In genomic region chr19:40639729-40640304, GRCm38 (mm10) we compare ENCODE assay signal across 20 mouse cellular contexts. TPM values are rescaled to one million over a fixed set of nuclear protein-coding genes. Genes with fewer than 3 reads are reported as not detected.
A peak's percentile ranks its signal among the peaks of the same experiment; 100 is the strongest.
DNase-seq lines count a peak whose midpoint lies in the region; ATAC-seq and TF ChIP-seq lines count a peak whose summit lies in the region.
"Had no signal": no experiment of that assay in that cellular context is flagged by ENCODE, and none has a peak within 500 bp of the region (broad histone marks: within the 10 kb centered on the region; RNA-seq: fewer than 3 reads in every experiment).

No protein-coding gene starts in this region.

- H3K27me3 ChIP-seq in lung, postnatal 0 days (replicated peaks; ENCODE audit: insufficient read depth, low read length): no peaks in the 10 kb centered on the region
- H3K27me3 ChIP-seq in forebrain, embryonic 10.5 days (ENCODE audit: poor library complexity, severe bottlenecking): no peaks in the 10 kb centered on the region
- H3K27me3 ChIP-seq: forebrain, embryonic 12.5 days; heart, embryonic 13.5 days; midbrain, embryonic 15.5 days; neural tube, embryonic 13.5 days had no signal

- no peak overlapping the region for H3K4me3 ChIP-seq in lung, postnatal 0 days (ENCODE audit: low read depth, low read length)
- no peak overlapping the region for H3K4me3 ChIP-seq in bone marrow macrophage, adult 2 months (ENCODE audit: insufficient read depth, low read length)
- H3K4me3 ChIP-seq in forebrain, embryonic 10.5 days: no peak overlapping the region
- H3K4me3 ChIP-seq: forebrain, embryonic 12.5 days; heart, embryonic 13.5 days; hindbrain, embryonic 10.5 days; midbrain, embryonic 15.5 days; neural tube, embryonic 13.5 days had no signal

- H3K4me2 ChIP-seq in lung, postnatal 0 days (replicated peaks; ENCODE audit: low read depth, low read length): no peak overlapping the region
- H3K4me2 ChIP-seq: forebrain, embryonic 12.5 days; heart, embryonic 13.5 days; midbrain, embryonic 15.5 days; neural tube, embryonic 13.5 days had no signal

- TF ChIP-seq EP300 in lung, postnatal 0 days (IDR thresholded peaks at IDR 0.05): no peak

- no peak overlapping the region for H3K27ac ChIP-seq in lung, postnatal 0 days (ENCODE audit: low read length)
- peak overlapping the region; percentile 99 for H3K27ac ChIP-seq in bone marrow macrophage, adult 2 months (ENCODE audit: insufficient read depth, low read depth, low read length)
- no peak overlapping the region for H3K27ac ChIP-seq in forebrain, embryonic 10.5 days
- H3K27ac ChIP-seq: forebrain, embryonic 12.5 days; heart, embryonic 13.5 days; hindbrain, embryonic 10.5 days; midbrain, embryonic 15.5 days; neural tube, embryonic 13.5 days had no signal

- H3K9ac ChIP-seq in lung, postnatal 0 days (replicated peaks; ENCODE audit: low read depth): no peak overlapping the region
- H3K9ac ChIP-seq: forebrain, embryonic 12.5 days; heart, embryonic 13.5 days; midbrain, embryonic 15.5 days; neural tube, embryonic 13.5 days had no signal

- TF ChIP-seq POLR2A in bone marrow macrophage, adult 2 months (IDR thresholded peaks at IDR 0.05; ENCODE audit: borderline replicate concordance, low read depth, low read length): no peak

- H3K4me1 ChIP-seq in lung, postnatal 0 days (ENCODE audit: insufficient read depth, low read depth, low read length): peaks cover 2% of the 10 kb centered on the region; the same call in 1 of the 2 replicates
- peaks cover 54% of the 10 kb centered on the region for H3K4me1 ChIP-seq in bone marrow macrophage, adult 2 months (ENCODE audit: control insufficient read depth, insufficient read depth, low read length)
- H3K4me1 ChIP-seq in forebrain, embryonic 10.5 days: no peaks in the 10 kb centered on the region
- H3K4me1 ChIP-seq: forebrain, embryonic 12.5 days; heart, embryonic 13.5 days; hindbrain, embryonic 10.5 days; midbrain, embryonic 15.5 days; neural tube, embryonic 13.5 days had no signal

- no peaks in the 10 kb centered on the region for H3K9me3 ChIP-seq in lung, postnatal 0 days (ENCODE audit: low read length)
- no peaks in the 10 kb centered on the region for H3K9me3 ChIP-seq in forebrain, embryonic 10.5 days
- H3K9me3 ChIP-seq: forebrain, embryonic 12.5 days; heart, embryonic 13.5 days; midbrain, embryonic 15.5 days had no signal

- TF ChIP-seq CTCF in lung, postnatal 0 days (IDR thresholded peaks at IDR 0.05): no peak
- no peak for TF ChIP-seq CTCF in bone marrow macrophage, adult 2 months (IDR thresholded peaks at IDR 0.05; ENCODE audit: low read depth, low read length)

- DNase-seq in lung, postnatal 0 days (ENCODE audit: low spot score): peak; percentile 22
- DNase-seq in lung, postnatal 36 days: no peak
- no peak for DNase-seq in neural tube, embryonic 10.5 days (ENCODE audit: extremely low spot score, low spot score)
- DNase-seq in forebrain, embryonic 10.5 days (ENCODE audit: extremely low spot score, low spot score): no peak
- DNase-seq: adrenal gland, postnatal 14 days; cerebellum, postnatal 14 days; kidney, postnatal 4 days; liver; lung, adult 2 months; right cerebral cortex, postnatal 25 days; thymus, postnatal 36 days had no signal

- ATAC-seq in lung, postnatal 0 days: 0 out of 2 replicates have a peak, but pooled peaks have one; percentile 11
- ATAC-seq in megakaryocyte, adult 5-6 weeks (ENCODE audit: poor library complexity, severe bottlenecking): peak; percentile 69
- ATAC-seq in megakaryocyte-erythroid progenitor cell, adult 5-6 weeks (replicated peaks; ENCODE audit: low FRiP score, low TSS enrichment, poor library complexity, severe bottlenecking): no peak
- ATAC-seq: midbrain, embryonic 15.5 days had no signal

- 80% methylated on average over 11 of the region's 11 CpGs for WGBS in lung, postnatal 0 days
- WGBS in forebrain, embryonic 10.5 days: 88% methylated on average over 11 of the region's 11 CpGs

- no peaks in the 10 kb centered on the region for H3K36me3 ChIP-seq in lung, postnatal 0 days (ENCODE audit: insufficient read depth, low read length)
- H3K36me3 ChIP-seq in forebrain, embryonic 10.5 days (replicated peaks): no peaks in the 10 kb centered on the region
- H3K36me3 ChIP-seq: forebrain, embryonic 12.5 days; heart, embryonic 13.5 days; hindbrain, embryonic 10.5 days; midbrain, embryonic 15.5 days; neural tube, embryonic 13.5 days had no signal

RNA-seq across cellular contexts. Expression of gene Entpd1, which starts 27.7 kb away (rescaled TPM):
- 27.9 and 32.2 TPM in 2 replicates for polyA plus RNA-seq in lung, postnatal 0 days (2015; fragmentation: Nextera tagmentation; extraction: Ambion mirVana)
- 189 and 194 TPM in 2 replicates for polyA plus RNA-seq in bone marrow macrophage, adult 2 months (2012; ENCODE audit: insufficient read depth, insufficient read length, missing spikeins)
- 21.8 and 22.3 TPM in 2 replicates for total RNA-seq in megakaryocyte, adult 5-6 weeks (2015)
- 44.0 and 51.9 TPM in 2 replicates for total RNA-seq in megakaryocyte, adult 5-6 weeks (2017)
- total RNA-seq in megakaryocyte-erythroid progenitor cell, adult 5-6 weeks (2014; fragmentation: Nextera tagmentation): 0.89 TPM in 1 of 2 replicates, not detected in the other
- 0.09 and 4.6 TPM in 2 replicates for total RNA-seq in megakaryocyte-erythroid progenitor cell, adult 5-6 weeks (2017)
- polyA plus RNA-seq in forebrain, embryonic 10.5 days (2016; fragmentation: Nextera tagmentation; extraction: Ambion mirVana): 2.6 and 3.7 TPM in 2 replicates
- polyA plus RNA-seq: C2C12 had no signal

RNA-seq across cellular contexts. Expression of gene Tctn3, which starts 27.8 kb away (rescaled TPM):
- polyA plus RNA-seq in lung, postnatal 0 days (2015; fragmentation: Nextera tagmentation; extraction: Ambion mirVana): 7.2 and 7.8 TPM in 2 replicates
- polyA plus RNA-seq in bone marrow macrophage, adult 2 months (2012; ENCODE audit: insufficient read depth, insufficient read length, missing spikeins): 12.6 and 13.9 TPM in 2 replicates
- total RNA-seq in megakaryocyte, adult 5-6 weeks (2015): 2.5 and 5.8 TPM in 2 replicates
- 1.6 and 3.2 TPM in 2 replicates for total RNA-seq in megakaryocyte, adult 5-6 weeks (2017)
- 8.7 and 15.2 TPM in 2 replicates for total RNA-seq in megakaryocyte-erythroid progenitor cell, adult 5-6 weeks (2014; fragmentation: Nextera tagmentation)
- 4.3 and 6.4 TPM in 2 replicates for total RNA-seq in megakaryocyte-erythroid progenitor cell, adult 5-6 weeks (2017)
- polyA plus RNA-seq in forebrain, embryonic 10.5 days (2016; fragmentation: Nextera tagmentation; extraction: Ambion mirVana): 12.0 and 12.6 TPM in 2 replicates

RNA-seq across cellular contexts. Expression of gene Aldh18a1, which starts 51.6 kb away (rescaled TPM):
- 11.1 and 13.6 TPM in 2 replicates for polyA plus RNA-seq in lung, postnatal 0 days (2015; fragmentation: Nextera tagmentation; extraction: Ambion mirVana)
- polyA plus RNA-seq in bone marrow macrophage, adult 2 months (2012; ENCODE audit: insufficient read depth, insufficient read length, missing spikeins): 3.4 and 4.3 TPM in 2 replicates
- total RNA-seq in megakaryocyte, adult 5-6 weeks (2015): 8.3 and 10.5 TPM in 2 replicates
- total RNA-seq in megakaryocyte, adult 5-6 weeks (2017): 6.5 and 7.6 TPM in 2 replicates
- total RNA-seq in megakaryocyte-erythroid progenitor cell, adult 5-6 weeks (2014; fragmentation: Nextera tagmentation): 89.6 and 91.3 TPM in 2 replicates
- total RNA-seq in megakaryocyte-erythroid progenitor cell, adult 5-6 weeks (2017): 69.1 and 106 TPM in 2 replicates
- 114 and 115 TPM in 2 replicates for polyA plus RNA-seq in forebrain, embryonic 10.5 days (2016; fragmentation: Nextera tagmentation; extraction: Ambion mirVana)
